Mouse (Mus musculus) hindbrain, embryonic 13.5 days (tissue): Measurements from ENCODE around the gene Pafah1b1. TPM values are rescaled to one million over a fixed set of nuclear protein-coding genes. Genes with fewer than 3 reads are reported as not detected.

ENCODE experiments used
- ATAC-seq: fragments of 200-750 bp; cut with Nextera tagmentation; 2 replicates; pipeline ENCODE4 v1.8.0; 2017; ENCODE audit warnings: moderate TSS enrichment; ENCODE audit not compliant: low FRiP score
- H3K27ac ChIP-seq: fragments of 300-500 bp; sonication (generic); 2 replicates; pipeline ENCODE4 v1.5.1; 2015; ENCODE audit warnings: inconsistent platforms, mild to moderate bottlenecking, moderate library complexity
- H3K27me3 ChIP-seq: fragments of 300-500 bp; sonication (generic); 2 replicates; pipeline ENCODE4 v1.6.1; 2015; ENCODE audit warnings: mild to moderate bottlenecking, inconsistent platforms
- H3K36me3 ChIP-seq: fragments of 300-500 bp; sonication (generic); 2 replicates; pipeline ENCODE4 v1.6.1; 2015; ENCODE audit warnings: mild to moderate bottlenecking, inconsistent platforms
- H3K4me1 ChIP-seq: fragments of 300-500 bp; sonication (generic); replicated peaks from 2 replicates; pipeline ENCODE4 v1.6.1; 2015; ENCODE audit warnings: inconsistent platforms
- H3K4me2 ChIP-seq: fragments of 300-500 bp; sonication (generic); 2 replicates; pipeline ENCODE4 v1.6.1; 2015; ENCODE audit warnings: inconsistent platforms, mild to moderate bottlenecking, moderate library complexity
- H3K4me3 ChIP-seq: fragments of 300-500 bp; sonication (generic); 2 replicates; pipeline ENCODE4 v1.5.1; 2015; ENCODE audit warnings: mild to moderate bottlenecking, inconsistent platforms
- H3K9ac ChIP-seq: fragments of 300-500 bp; sonication (generic); 2 replicates; pipeline ENCODE4 v1.6.1; 2015; ENCODE audit warnings: mild to moderate bottlenecking, inconsistent platforms
- H3K9me3 ChIP-seq: fragments of 300-500 bp; sonication (generic); 2 replicates; pipeline ENCODE4 v1.6.1; 2016; ENCODE audit warnings: inconsistent platforms
- WGBS: fragments of 180-500 bp; shearing (Covaris S2); methylation state at CpG from one replicate; pipeline ENCODE4 v1.1.7; 2015; 5-methylcytosine and 5-hydroxymethylcytosine counted together
- polyA plus RNA-seq: library from polyadenylated mRNA; unstranded; fragments of >200 nt; fragmentation: Nextera tagmentation; extraction: Ambion mirVana; gene quantifications from 2 replicates; pipeline ENCODE4 v1.2.1, GENCODE M21; 2015

The Pafah1b1 gene
- polyA plus RNA-seq, 1 experiment from 2014 or later: 75.3 TPM

GRCm38 (mm10) chr11:74710671-74711070 is 13.8 kb downstream of the Pafah1b1 start:
- Histone ChIP-seq H3K27me3 (no peaks in the 10 kb centered on the region), H3K4me3 (no peak overlapping the region), H3K9ac (no peak overlapping the region), H3K4me2 (no peak overlapping the region), H3K36me3 (no peaks in the 10 kb centered on the region), H3K9me3 (no peaks in the 10 kb centered on the region), H3K4me1 (no peaks in the 10 kb centered on the region), H3K27ac (no peak overlapping the region)
- 94% methylated on average over 1 of the region's 1 CpGs for WGBS
- no peak for ATAC-seq

- Histone ChIP-seq H3K36me3 (no peaks in the 10 kb centered on the region), H3K9ac (no peak overlapping the region), H3K4me1 (no peaks in the 10 kb centered on the region), H3K9me3 (no peaks in the 10 kb centered on the region), H3K4me3 (no peak overlapping the region), H3K27ac (no peak overlapping the region), H3K4me2 (no peak overlapping the region), H3K27me3 (no peaks in the 10 kb centered on the region)
- 67% methylated on average over 1 of the region's 1 CpGs for WGBS
- ATAC-seq: no peak
These were observed 15.7 kb downstream of the Pafah1b1 start for GRCm38 (mm10) chr11:74708781-74709180.

- no peaks in the 10 kb centered on the region for H3K27me3 ChIP-seq
- no peaks in the 10 kb centered on the region for H3K4me1 ChIP-seq
- peaks cover 1% of the 10 kb centered on the region; the same call in 1 of the 2 replicates for H3K36me3 ChIP-seq
- H3K27ac ChIP-seq: no peak overlapping the region
- 94% methylated on average over 2 of the region's 2 CpGs for WGBS
- H3K4me3 ChIP-seq: no peak overlapping the region
- no peak for ATAC-seq
- no peak overlapping the region for H3K9ac ChIP-seq
- no peaks in the 10 kb centered on the region for H3K9me3 ChIP-seq
- no peak overlapping the region for H3K4me2 ChIP-seq
These were observed 20.4 kb downstream of the Pafah1b1 start for GRCm38 (mm10) chr11:74704068-74704467.

GRCm38 (mm10) chr11:74699505-74699904 is 25.0 kb downstream of the Pafah1b1 start:
- H3K4me1 ChIP-seq: no peaks in the 10 kb centered on the region
- no peak overlapping the region for H3K4me3 ChIP-seq
- H3K27me3 ChIP-seq: no peaks in the 10 kb centered on the region
- WGBS: 100% methylated on average over 2 of the region's 2 CpGs
- no peak overlapping the region for H3K27ac ChIP-seq
- no peak overlapping the region for H3K9ac ChIP-seq
- H3K36me3 ChIP-seq: peaks cover 32% of the 10 kb centered on the region
- no peaks in the 10 kb centered on the region for H3K9me3 ChIP-seq
- ATAC-seq: no peak
- no peak overlapping the region for H3K4me2 ChIP-seq

GRCm38 (mm10) chr11:74692151-74692550 is 32.3 kb downstream of the Pafah1b1 start:
- Histone ChIP-seq H3K36me3 (peaks cover 28% of the 10 kb centered on the region), H3K9ac (no peak overlapping the region), H3K4me2 (no peak overlapping the region), H3K4me3 (no peak overlapping the region), H3K27me3 (no peaks in the 10 kb centered on the region), H3K9me3 (no peaks in the 10 kb centered on the region), H3K4me1 (no peaks in the 10 kb centered on the region), H3K27ac (no peak overlapping the region)
- 84% methylated on average over 1 of the region's 1 CpGs for WGBS
- ATAC-seq: no peak

GRCm38 (mm10) chr11:74675156-74675555 is 49.3 kb downstream of the Pafah1b1 start:
- peaks cover 49% of the 10 kb centered on the region for H3K36me3 ChIP-seq
- no peaks in the 10 kb centered on the region for H3K27me3 ChIP-seq
- H3K27ac ChIP-seq: no peak overlapping the region; the same call in 1 of the 2 replicates
- ATAC-seq: no peak
- H3K9me3 ChIP-seq: no peaks in the 10 kb centered on the region
- no peaks in the 10 kb centered on the region for H3K4me1 ChIP-seq
- no peak overlapping the region for H3K9ac ChIP-seq
- WGBS: 93% methylated on average over 4 of the region's 4 CpGs
- H3K4me2 ChIP-seq: no peak overlapping the region
- no peak overlapping the region for H3K4me3 ChIP-seq

- ATAC-seq: no peak
- Histone ChIP-seq H3K36me3 (peaks cover 46% of the 10 kb centered on the region), H3K4me2 (no peak overlapping the region), H3K9me3 (no peaks in the 10 kb centered on the region), H3K4me1 (no peaks in the 10 kb centered on the region), H3K4me3 (no peak overlapping the region), H3K27ac (no peak overlapping the region), H3K27me3 (no peaks in the 10 kb centered on the region), H3K9ac (no peak overlapping the region)
- 95% methylated on average over 8 of the region's 8 CpGs for WGBS
These were observed 49.8 kb downstream of the Pafah1b1 start for GRCm38 (mm10) chr11:74674713-74675112.

GRCm38 (mm10) chr11:74673561-74673960 is 50.9 kb downstream of the Pafah1b1 start:
- no peak overlapping the region for H3K4me2 ChIP-seq
- no peaks in the 10 kb centered on the region for H3K27me3 ChIP-seq
- WGBS: 88% methylated on average over 1 of the region's 1 CpGs
- no peak overlapping the region for H3K4me3 ChIP-seq
- no peak overlapping the region for H3K27ac ChIP-seq
- H3K9ac ChIP-seq: no peak overlapping the region
- H3K9me3 ChIP-seq: no peaks in the 10 kb centered on the region
- ATAC-seq: no peak
- H3K4me1 ChIP-seq: no peaks in the 10 kb centered on the region
- peaks cover 46% of the 10 kb centered on the region for H3K36me3 ChIP-seq

GRCm38 (mm10) chr11:74672901-74673513 is 51.5 kb downstream of the Pafah1b1 start:
- no peak overlapping the region for H3K4me2 ChIP-seq
- H3K9me3 ChIP-seq: no peaks in the 10 kb centered on the region
- no peaks in the 10 kb centered on the region for H3K27me3 ChIP-seq
- ATAC-seq: no peak
- no peak overlapping the region for H3K27ac ChIP-seq
- no peak overlapping the region for H3K4me3 ChIP-seq
- H3K4me1 ChIP-seq: no peaks in the 10 kb centered on the region
- no peak overlapping the region for H3K9ac ChIP-seq
- 91% methylated on average over 6 of the region's 6 CpGs for WGBS
- peaks cover 46% of the 10 kb centered on the region for H3K36me3 ChIP-seq

GRCm38 (mm10) chr11:74671839-74672238 is 52.6 kb downstream of the Pafah1b1 start:
- WGBS: 90% methylated on average over 5 of the region's 5 CpGs
- H3K4me2 ChIP-seq: no peak overlapping the region
- no peak overlapping the region for H3K4me3 ChIP-seq
- no peaks in the 10 kb centered on the region for H3K27me3 ChIP-seq
- no peak overlapping the region for H3K9ac ChIP-seq
- no peak overlapping the region for H3K27ac ChIP-seq
- no peaks in the 10 kb centered on the region for H3K9me3 ChIP-seq
- no peak for ATAC-seq
- H3K4me1 ChIP-seq: no peaks in the 10 kb centered on the region
- H3K36me3 ChIP-seq: peaks cover 51% of the 10 kb centered on the region

GRCm38 (mm10) chr11:74671013-74671412 is 53.5 kb downstream of the Pafah1b1 start:
- no peaks in the 10 kb centered on the region for H3K9me3 ChIP-seq
- H3K27me3 ChIP-seq: no peaks in the 10 kb centered on the region
- no peak overlapping the region for H3K4me3 ChIP-seq
- no peaks in the 10 kb centered on the region for H3K4me1 ChIP-seq
- H3K36me3 ChIP-seq: peaks cover 59% of the 10 kb centered on the region
- 95% methylated on average over 1 of the region's 1 CpGs for WGBS
- H3K27ac ChIP-seq: 0 out of 2 replicates have a peak overlapping the region, but pooled peaks have one; percentile 18
- ATAC-seq: no peak
- H3K9ac ChIP-seq: no peak overlapping the region
- no peak overlapping the region for H3K4me2 ChIP-seq

GRCm38 (mm10) chr11:74670151-74670550 is 54.3 kb downstream of the Pafah1b1 start:
- Histone ChIP-seq H3K4me3 (no peak overlapping the region), H3K27me3 (no peaks in the 10 kb centered on the region), H3K27ac (0 out of 2 replicates have a peak overlapping the region, but pooled peaks have one; percentile 18), H3K9ac (no peak overlapping the region), H3K4me2 (no peak overlapping the region), H3K4me1 (no peaks in the 10 kb centered on the region), H3K9me3 (no peaks in the 10 kb centered on the region), H3K36me3 (peaks cover 65% of the 10 kb centered on the region)
- ATAC-seq: no peak

GRCm38 (mm10) chr11:74668971-74669370 is 55.5 kb downstream of the Pafah1b1 start:
- Histone ChIP-seq H3K27me3 (no peaks in the 10 kb centered on the region), H3K36me3 (peaks cover 70% of the 10 kb centered on the region), H3K9me3 (no peaks in the 10 kb centered on the region), H3K4me1 (no peaks in the 10 kb centered on the region), H3K9ac (no peak overlapping the region), H3K4me2 (no peak overlapping the region), H3K4me3 (no peak overlapping the region), H3K27ac (no peak overlapping the region)
- ATAC-seq: no peak
- WGBS: 94% methylated on average over 2 of the region's 2 CpGs
